Mouse (Mus musculus) heart, embryonic 14.5 days (tissue): ENCODE measurements around the gene Gm5941. TPM values are rescaled to one million over a fixed set of nuclear protein-coding genes. Genes with fewer than 3 reads are reported as not detected.
"Not testable (repeated sequence)": the region's sequence is repeated elsewhere in the genome, so short reads cannot be mapped to it uniquely, and the experiment has no call there.

Source experiments
- ATAC-seq: fragments of 200-750 bp; cut with Nextera tagmentation; 2 replicates; pipeline ENCODE4 v1.8.0; 2017; ENCODE audit warnings: low read depth, moderate TSS enrichment; ENCODE audit not compliant: insufficient number of reproducible peaks, insufficient read depth, low FRiP score
- H3K27ac ChIP-seq, 2 experiments: fragments of 200-500 bp in 1 of 2; fragments of 300-500 bp in 1 of 2; sonication (generic) in 1 of 2; replicated peaks in 1 of 2; 2 replicates each; pipeline ENCODE4 v1.5.1; 2012 to 2014; ENCODE audit warnings: low read depth in 2 of 2, low read length in 2 of 2, control low read depth in 1 of 2, mild to moderate bottlenecking in 1 of 2, mixed read lengths in 1 of 2; ENCODE audit not compliant: control insufficient read depth in 1 of 2, insufficient read depth in 1 of 2
- H3K27me3 ChIP-seq: fragments of 300-500 bp; sonication (generic); 2 replicates; pipeline ENCODE4 v1.6.1; 2014; ENCODE audit warnings: mild to moderate bottlenecking, low read length, control low read depth; ENCODE audit not compliant: control insufficient read depth, insufficient read depth
- H3K36me3 ChIP-seq: fragments of 300-500 bp; sonication (generic); 2 replicates; pipeline ENCODE4 v1.6.1; 2014; ENCODE audit warnings: mild to moderate bottlenecking, control low read depth, low read length, mixed read lengths; ENCODE audit not compliant: control insufficient read depth, insufficient read depth
- H3K4me1 ChIP-seq, 2 experiments: fragments of 200-500 bp in 1 of 2; fragments of 300-500 bp in 1 of 2; sonication (generic) in 1 of 2; 2 replicates each; pipeline ENCODE4 v1.6.1; 2012 to 2014; ENCODE audit warnings: low read length in 2 of 2, control low read depth in 1 of 2, mixed read lengths in 1 of 2; ENCODE audit not compliant: control insufficient read depth in 2 of 2, insufficient read depth in 2 of 2
- H3K4me2 ChIP-seq: fragments of 300-500 bp; sonication (generic); 2 replicates; pipeline ENCODE4 v1.6.1; 2014; ENCODE audit warnings: mild to moderate bottlenecking, low read length
- H3K4me3 ChIP-seq, 2 experiments: fragments of 200-500 bp in 1 of 2; fragments of 300-500 bp in 1 of 2; sonication (generic) in 1 of 2; 2 replicates each; pipeline ENCODE4 v1.5.1; 2012 to 2014; ENCODE audit warnings: low read length in 2 of 2, mild to moderate bottlenecking in 2 of 2, control low read depth in 1 of 2, low read depth in 1 of 2, moderate library complexity in 1 of 2; ENCODE audit not compliant: control insufficient read depth in 1 of 2, insufficient read depth in 1 of 2
- H3K9ac ChIP-seq: fragments of 300-500 bp; sonication (generic); 2 replicates; pipeline ENCODE4 v1.6.1; 2014; ENCODE audit warnings: mild to moderate bottlenecking, low read length
- H3K9me3 ChIP-seq: fragments of 300-500 bp; sonication (generic); 2 replicates; pipeline ENCODE4 v1.6.1; 2016; ENCODE audit warnings: low read length, control low read depth; ENCODE audit not compliant: control insufficient read depth
- WGBS: fragments of 180-500 bp; shearing (Covaris S2); extraction: QIAGEN DNeasy Blood & Tissue Kit; methylation state at CpG from one replicate; pipeline ENCODE4 v1.1.7; 2014; 5-methylcytosine and 5-hydroxymethylcytosine counted together
- polyA plus RNA-seq: library from polyadenylated mRNA; unstranded; fragments of >200 nt; fragmentation: Nextera tagmentation; extraction: Ambion mirVana; gene quantifications from 2 replicates; pipeline ENCODE4 v1.2.1, GENCODE M21; 2014

Gm5941 gene
- not detected in 2 replicates for polyA plus RNA-seq

DNA sequence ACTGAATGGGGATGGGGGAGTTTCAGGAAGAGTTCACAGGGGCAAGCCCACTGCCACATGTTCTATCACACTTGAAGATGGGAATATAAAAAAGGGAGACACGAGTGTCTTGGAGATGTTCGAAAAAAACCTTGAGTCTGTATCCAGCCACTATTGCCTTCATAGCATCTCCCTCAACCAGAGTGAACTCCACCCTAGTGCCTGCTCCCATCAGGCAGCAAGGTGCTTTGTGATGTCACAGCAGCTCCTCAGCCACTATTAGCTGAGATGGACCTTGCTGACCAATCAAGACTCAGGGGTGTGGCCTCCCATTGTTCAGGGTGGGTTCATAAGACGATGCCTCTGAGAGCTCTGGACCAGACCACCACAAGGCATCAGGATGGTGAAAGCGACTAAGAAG lies at the start of gene Gm5941:
Gm5941 (plus strand) TSS at position 301 of the 400 bp plus-strand sequence.
- not testable (repeated sequence) for H3K9me3 ChIP-seq, H3K9ac ChIP-seq, H3K27me3 ChIP-seq, H3K36me3 ChIP-seq, H3K4me2 ChIP-seq, H3K27ac ChIP-seq, H3K4me1 ChIP-seq, H3K4me3 ChIP-seq, ATAC-seq
- 75% methylated on average over 4 of the region's 4 CpGs for WGBS

- 29% methylated on average over 3 of the region's 3 CpGs for WGBS
- no peak for ATAC-seq
- Histone ChIP-seq H3K4me3 (no peak overlapping the region), H3K9me3 (no peaks in the 10 kb centered on the region), H3K36me3 (no peaks in the 10 kb centered on the region), H3K4me1 (no peaks in the 10 kb centered on the region), H3K4me2 (no peak overlapping the region), H3K9ac (no peak overlapping the region), H3K27me3 (no peaks in the 10 kb centered on the region), H3K27ac (no peak overlapping the region)
These were observed 29.3 kb upstream of the Gm5941 start for GRCm38 (mm10) chrX:92460496-92460895.

- Histone ChIP-seq H3K4me3 (no peak overlapping the region), H3K9ac (no peak overlapping the region), H3K4me2 (no peak overlapping the region), H3K4me1 (no peaks in the 10 kb centered on the region), H3K27me3 (no peaks in the 10 kb centered on the region), H3K9me3 (no peaks in the 10 kb centered on the region), H3K36me3 (no peaks in the 10 kb centered on the region), H3K27ac (no peak overlapping the region)
- ATAC-seq = no peak
- 51% methylated on average over 4 of the region's 4 CpGs for WGBS
These were observed 25.0 kb upstream of the Gm5941 start for GRCm38 (mm10) chrX:92464773-92465172.

- no peak for ATAC-seq
- Histone ChIP-seq H3K4me3 (no peak overlapping the region), H3K4me1 (no peaks in the 10 kb centered on the region), H3K9ac (no peak overlapping the region), H3K27ac (no peak overlapping the region), H3K36me3 (no peaks in the 10 kb centered on the region), H3K9me3 (no peaks in the 10 kb centered on the region), H3K4me2 (no peak overlapping the region), H3K27me3 (no peaks in the 10 kb centered on the region)
- WGBS = 40% methylated on average over 1 of the region's 1 CpGs
These were observed 8.5 kb downstream of the Gm5941 start for GRCm38 (mm10) chrX:92498254-92498653.

DNA sequence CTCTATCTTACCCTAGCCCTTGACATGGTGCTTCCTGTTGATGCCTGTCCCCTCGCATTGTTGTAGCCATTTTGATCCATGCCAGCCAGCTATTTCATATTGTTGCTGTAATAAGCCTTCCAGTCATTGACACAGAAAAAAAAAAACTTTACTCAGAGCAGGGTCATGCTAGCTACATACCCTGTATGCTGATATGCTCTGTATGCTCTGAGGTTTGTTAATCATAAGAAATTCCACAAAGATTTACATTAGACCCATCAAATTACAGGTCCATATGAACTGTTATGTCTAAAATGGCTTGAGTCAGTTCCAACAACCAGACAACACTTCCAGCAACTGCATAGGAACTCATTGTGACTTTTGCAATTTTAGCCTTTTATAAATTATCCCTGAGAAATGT lies 38.1 kb downstream of the Gm5941 start:
- H3K9ac ChIP-seq = no peak overlapping the region
- no peaks in the 10 kb centered on the region for H3K36me3 ChIP-seq
- no peak overlapping the region for H3K27ac ChIP-seq
- H3K4me3 ChIP-seq = no peak overlapping the region
- no peaks in the 10 kb centered on the region for H3K4me1 ChIP-seq
- 60% methylated on average over 1 of the region's 1 CpGs for WGBS
- H3K4me2 ChIP-seq = no peak overlapping the region
- H3K9me3 ChIP-seq = no peaks in the 10 kb centered on the region
- no peak for ATAC-seq
- no peaks in the 10 kb centered on the region for H3K27me3 ChIP-seq

Other genes with a start within 250 kb of the Gm5941 start
- not detected in 2 replicates for gene Mageb18, start 109.6 kb downstream of the Gm5941 start, polyA plus RNA-seq